Mouse (Mus musculus) lung, embryonic 14.5 days (tissue): Measurements from ENCODE around the gene Disp1. TPM values are rescaled to one million over a fixed set of nuclear protein-coding genes. Genes with fewer than 3 reads are reported as not detected.
A peak's percentile ranks its signal among the peaks of the same experiment; 100 is the strongest.

Experiments
- ATAC-seq: fragments of 200-750 bp; cut with Nextera tagmentation; 2 replicates; pipeline ENCODE4 v1.8.0; 2017; ENCODE audit warnings: mild to moderate bottlenecking, moderate TSS enrichment, moderate library complexity; ENCODE audit not compliant: insufficient read depth
- DNase-seq: peaks from one replicate; pipeline ENCODE4 v3.0.0-alpha.2; 2015
- H3K27ac ChIP-seq: fragments of 300-500 bp; sonication (generic); 2 replicates; pipeline ENCODE4 v1.5.1; 2014; ENCODE audit warnings: low read depth, mild to moderate bottlenecking, moderate library complexity
- H3K27me3 ChIP-seq: fragments of 300-500 bp; sonication (generic); 2 replicates; pipeline ENCODE4 v1.6.1; 2014; ENCODE audit warnings: low read length, control low read depth; ENCODE audit not compliant: insufficient read depth
- H3K36me3 ChIP-seq: fragments of 300-500 bp; sonication (generic); 2 replicates; pipeline ENCODE4 v1.6.1; 2014; ENCODE audit warnings: control low read depth; ENCODE audit not compliant: insufficient read depth
- H3K4me1 ChIP-seq: fragments of 300-500 bp; sonication (generic); 2 replicates; pipeline ENCODE4 v1.6.1; 2014; ENCODE audit warnings: antibody characterized with exemption, control low read depth; ENCODE audit not compliant: insufficient read depth
- H3K4me2 ChIP-seq: fragments of 300-500 bp; sonication (generic); 2 replicates; pipeline ENCODE4 v1.6.1; 2014; ENCODE audit warnings: mild to moderate bottlenecking
- H3K4me3 ChIP-seq: fragments of 300-500 bp; sonication (generic); 2 replicates; pipeline ENCODE4 v1.5.1; 2014; ENCODE audit warnings: low read depth, low read length
- H3K9ac ChIP-seq: fragments of 300-500 bp; sonication (generic); 2 replicates; pipeline ENCODE4 v1.6.1; 2014
- H3K9me3 ChIP-seq: fragments of 300-500 bp; sonication (generic); 2 replicates; pipeline ENCODE4 v1.6.1; 2016; ENCODE audit warnings: low read depth, low read length, control low read depth
- CTCF ChIP-seq: IDR thresholded peaks from 2 replicates; pipeline ENCODE4 v1.5.1; 2016; ENCODE audit warnings: antibody characterized with exemption, low read depth
- WGBS: fragments of 180-500 bp; shearing (Covaris S2); extraction: QIAGEN DNeasy Blood & Tissue Kit; methylation state at CpG from one replicate; pipeline ENCODE4 v1.1.7; 2014; 5-methylcytosine and 5-hydroxymethylcytosine counted together
- polyA plus RNA-seq: library from polyadenylated mRNA; unstranded; fragments of >200 nt; fragmentation: Nextera tagmentation; extraction: Ambion mirVana; gene quantifications from 2 replicates; pipeline ENCODE4 v1.2.1, GENCODE M21; 2014

Disp1 gene
- polyA plus RNA-seq, 1 experiment from 2014 or later = 9.1 TPM

GRCm38 (mm10) chr1:183179316-183179715 is 42.0 kb downstream of the Disp1 start:
- Histone ChIP-seq H3K36me3 (no peaks in the 10 kb centered on the region), H3K27me3 (no peaks in the 10 kb centered on the region), H3K9ac (no peak overlapping the region), H3K4me3 (no peak overlapping the region), H3K4me1 (no peaks in the 10 kb centered on the region), H3K27ac (no peak overlapping the region), H3K4me2 (no peak overlapping the region), H3K9me3 (no peaks in the 10 kb centered on the region)
- no peak for DNase-seq
- TF ChIP-seq CTCF = no peak
- WGBS = 72% methylated on average over 5 of the region's 5 CpGs
- no peak for ATAC-seq

GRCm38 (mm10) chr1:183175236-183175635 is 46.1 kb downstream of the Disp1 start:
- no peaks in the 10 kb centered on the region for H3K4me1 ChIP-seq
- H3K9me3 ChIP-seq = no peaks in the 10 kb centered on the region
- no peaks in the 10 kb centered on the region for H3K36me3 ChIP-seq
- H3K9ac ChIP-seq = no peak overlapping the region
- no peak overlapping the region for H3K4me2 ChIP-seq
- no peaks in the 10 kb centered on the region for H3K27me3 ChIP-seq
- DNase-seq (no peak), ATAC-seq (no peak)
- WGBS = 86% methylated on average over 8 of the region's 8 CpGs
- TF ChIP-seq CTCF = no peak
- H3K27ac ChIP-seq = no peak overlapping the region
- no peak overlapping the region for H3K4me3 ChIP-seq

- WGBS = 48% methylated on average over 5 of the region's 5 CpGs
Observed at GRCm38 (mm10) chr1:183171095-183171494, 50.2 kb downstream of the Disp1 start.

GRCm38 (mm10) chr1:183168465-183168864 is 52.9 kb downstream of the Disp1 start:
- DNase-seq (no peak), ATAC-seq (no peak)
- H3K4me3 ChIP-seq = no peak overlapping the region
- H3K4me1 ChIP-seq = peaks cover 7% of the 10 kb centered on the region; the same call in 1 of the 2 replicates
- no peak for TF ChIP-seq CTCF
- no peak overlapping the region for H3K9ac ChIP-seq
- H3K27me3 ChIP-seq = no peaks in the 10 kb centered on the region
- 73% methylated on average over 6 of the region's 6 CpGs for WGBS
- no peak overlapping the region for H3K4me2 ChIP-seq
- no peaks in the 10 kb centered on the region for H3K9me3 ChIP-seq
- H3K36me3 ChIP-seq = no peaks in the 10 kb centered on the region
- no peak overlapping the region for H3K27ac ChIP-seq

More at GRCm38 (mm10) chr1:183171095-183171494, 50.2 kb downstream of the Disp1 start:
- Histone ChIP-seq H3K4me3 (no peak overlapping the region), H3K4me2 (no peak overlapping the region), H3K9ac (no peak overlapping the region), H3K9me3 (no peaks in the 10 kb centered on the region), H3K27me3 (no peaks in the 10 kb centered on the region), H3K36me3 (no peaks in the 10 kb centered on the region), H3K27ac (no peak overlapping the region), H3K4me1 (no peaks in the 10 kb centered on the region)
- no peak for TF ChIP-seq CTCF
- ATAC-seq = no peak
- no peak for DNase-seq

GRCm38 (mm10) chr1:183167776-183168175 is 53.5 kb downstream of the Disp1 start:
- Histone ChIP-seq H3K4me3 (no peak overlapping the region), H3K4me2 (no peak overlapping the region), H3K9ac (no peak overlapping the region), H3K36me3 (no peaks in the 10 kb centered on the region), H3K27me3 (no peaks in the 10 kb centered on the region), H3K27ac (peak overlapping the region; percentile 2; the same call in 1 of the 2 replicates), H3K9me3 (no peaks in the 10 kb centered on the region), H3K4me1 (peaks cover 7% of the 10 kb centered on the region; the same call in 1 of the 2 replicates)
- TF ChIP-seq CTCF = no peak
- WGBS = 76% methylated on average over 12 of the region's 12 CpGs
- DNase-seq (no peak), ATAC-seq (no peak)

GRCm38 (mm10) chr1:183166700-183167099 is 54.6 kb downstream of the Disp1 start:
- Histone ChIP-seq H3K9ac (no peak overlapping the region), H3K4me1 (peaks cover 7% of the 10 kb centered on the region; the same call in 1 of the 2 replicates), H3K27me3 (no peaks in the 10 kb centered on the region), H3K4me3 (no peak overlapping the region), H3K36me3 (no peaks in the 10 kb centered on the region), H3K27ac (no peak overlapping the region), H3K4me2 (no peak overlapping the region), H3K9me3 (no peaks in the 10 kb centered on the region)
- 85% methylated on average over 5 of the region's 5 CpGs for WGBS
- no peak for TF ChIP-seq CTCF
- DNase-seq (no peak), ATAC-seq (no peak)

GRCm38 (mm10) chr1:183164648-183165071 is 56.7 kb downstream of the Disp1 start:
- 8% methylated on average over 8 of the region's 8 CpGs for WGBS
- no peak for DNase-seq

More at GRCm38 (mm10) chr1:183164648-183165071, 56.7 kb downstream of the Disp1 start:
- no peaks in the 10 kb centered on the region for H3K9me3 ChIP-seq
- H3K36me3 ChIP-seq = no peaks in the 10 kb centered on the region
- H3K4me2 ChIP-seq = no peak overlapping the region
- no peak overlapping the region for H3K4me3 ChIP-seq
- no peak overlapping the region for H3K9ac ChIP-seq
- no peak overlapping the region for H3K27ac ChIP-seq
- no peak for TF ChIP-seq CTCF
- no peaks in the 10 kb centered on the region for H3K27me3 ChIP-seq
- H3K4me1 ChIP-seq = peaks cover 7% of the 10 kb centered on the region; the same call in 1 of the 2 replicates
- no peak; the same call in 1 of the 2 replicates for ATAC-seq
